Mouse (Mus musculus): ENCODE data around the gene Zscan21. TPM values are rescaled to one million over a fixed set of nuclear protein-coding genes. Genes with fewer than 3 reads are reported as not detected.
"Not testable (repeated sequence)": the region's sequence is repeated elsewhere in the genome, so short reads cannot be mapped to it uniquely, and the experiment has no call there.

Zscan21 gene
- 18.0 and 21.2 TPM in 2 replicates for polyA plus RNA-seq (2012; rRNA removed)

DNA sequence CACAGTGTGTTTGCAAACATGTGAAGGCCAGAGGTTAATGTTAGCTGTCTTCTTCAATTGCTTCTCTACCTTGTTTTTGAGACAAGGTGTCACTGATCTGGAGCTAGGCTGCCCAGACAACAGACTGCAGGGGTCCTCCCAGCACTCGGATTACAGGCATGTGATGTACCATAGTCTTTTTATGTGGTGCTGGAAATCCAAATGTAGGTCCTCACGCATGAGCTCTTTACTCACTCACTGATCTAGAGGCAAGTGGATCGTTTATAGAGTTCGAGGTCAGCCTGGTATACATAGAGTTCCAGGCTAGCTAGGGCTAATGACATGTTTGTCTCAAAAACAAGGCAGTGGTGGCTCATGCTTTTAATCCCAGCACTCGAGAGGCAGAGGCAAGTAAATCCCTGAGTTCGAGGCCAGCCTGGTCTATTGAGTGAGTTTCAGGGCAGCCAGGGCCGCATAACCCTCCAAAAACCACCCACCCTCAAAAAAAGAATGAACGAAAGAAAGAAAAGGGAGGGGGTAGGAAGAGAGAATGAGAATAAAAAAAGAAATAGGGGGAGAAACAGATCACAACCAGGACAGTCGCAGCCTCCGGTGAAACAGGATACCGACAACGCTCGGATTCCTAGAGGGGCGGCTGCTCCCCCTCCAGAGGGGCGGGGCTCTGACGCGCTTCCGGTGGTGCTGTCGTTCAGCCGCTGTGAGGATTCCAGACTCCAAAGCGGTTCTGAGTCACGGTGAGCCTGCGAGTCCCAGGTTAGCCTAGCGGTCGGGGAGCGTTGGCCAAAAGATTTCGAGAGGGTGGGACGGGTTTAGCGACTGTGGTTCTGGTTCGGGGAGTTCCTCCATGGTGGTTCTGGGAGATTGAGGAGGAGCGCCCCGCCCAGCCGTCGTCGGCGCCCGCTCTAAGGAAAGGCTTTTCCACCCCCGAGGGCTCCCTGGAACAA is at the start of gene Zscan21:
Gene Zscan21 (plus strand): TSS at position 649 of the 944 bp plus-strand sequence.
- DNase-seq (ENCODE audit: extremely low spot score in 1 of 2, low spot score in 1 of 2): peak; percentile 76 to 86

- no peak for DNase-seq (ENCODE audit: extremely low spot score in 1 of 2, low spot score in 1 of 2)
Observed at GRCm38 (mm10) chr5:138073803-138074202, 42.9 kb upstream of the Zscan21 start.

DNA sequence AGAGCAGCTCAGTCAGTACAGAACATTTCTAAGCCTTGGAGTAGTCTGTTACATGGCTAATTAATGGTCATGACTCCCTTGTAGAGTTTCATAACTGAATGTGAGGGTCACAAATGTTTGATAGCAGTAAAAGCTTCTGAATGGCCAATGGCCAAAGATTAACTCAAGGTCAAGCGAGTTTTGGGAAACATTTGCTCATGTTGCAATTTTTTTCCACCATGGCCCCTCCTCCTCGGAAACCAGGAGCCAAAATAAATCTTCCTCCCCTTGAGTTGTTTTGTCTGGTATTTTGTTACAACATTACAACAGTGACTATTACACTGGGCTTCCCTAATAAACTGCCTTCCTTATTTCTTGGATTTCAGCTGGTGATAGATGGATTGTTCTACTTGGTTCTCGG is 41.0 kb upstream of the Zscan21 start:
- DNase-seq (ENCODE audit: extremely low spot score in 1 of 2, low spot score in 1 of 2): no peak

- DNase-seq (ENCODE audit: extremely low spot score in 1 of 2, low spot score in 1 of 2): no peak
Observed at GRCm38 (mm10) chr5:138076148-138076547, 40.6 kb upstream of the Zscan21 start.

GRCm38 (mm10) chr5:138080456-138080855 is 36.2 kb upstream of the Zscan21 start:
- no peak for DNase-seq (ENCODE audit: extremely low spot score in 1 of 2, low spot score in 1 of 2)

- no peak for DNase-seq (ENCODE audit: extremely low spot score in 1 of 2, low spot score in 1 of 2)
Observed at GRCm38 (mm10) chr5:138081446-138081845, 35.3 kb upstream of the Zscan21 start.

- DNase-seq (ENCODE audit: extremely low spot score in 1 of 2, low spot score in 1 of 2): no peak
Observed at GRCm38 (mm10) chr5:138083318-138083900, 33.3 kb upstream of the Zscan21 start.

DNA sequence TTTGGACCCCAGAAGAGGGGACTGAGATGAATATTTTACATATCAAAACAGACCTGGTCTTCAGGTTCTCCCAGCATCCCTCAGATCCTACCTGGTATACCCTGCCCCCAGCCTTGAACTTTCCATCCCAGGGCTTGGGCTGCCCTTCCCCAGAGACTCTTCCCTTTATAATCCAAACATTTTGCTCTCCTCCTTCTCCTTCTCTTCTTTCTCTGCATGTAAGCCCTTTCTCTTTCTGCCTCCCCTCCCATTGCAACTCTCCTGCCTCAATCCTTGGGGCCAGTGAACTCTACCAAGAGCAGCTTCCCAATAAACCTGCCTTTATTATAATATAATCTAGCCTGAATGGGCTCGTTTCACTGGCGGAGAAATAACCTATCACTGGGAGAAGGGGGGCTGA is 32.8 kb upstream of the Zscan21 start:
- DNase-seq (ENCODE audit: extremely low spot score in 1 of 2, low spot score in 1 of 2): no peak

GRCm38 (mm10) chr5:138084507-138084906 is 32.2 kb upstream of the Zscan21 start:
- no peak for DNase-seq (ENCODE audit: extremely low spot score in 1 of 2, low spot score in 1 of 2)

GRCm38 (mm10) chr5:138084996-138085395 is 31.7 kb upstream of the Zscan21 start, which contains the start of gene Zkscan1:
Gene Zkscan1, plus strand, starts transcription at chr5:138085084.
- DNase-seq (ENCODE audit: extremely low spot score in 1 of 2, low spot score in 1 of 2): peak; percentile 63 to 86

DNA sequence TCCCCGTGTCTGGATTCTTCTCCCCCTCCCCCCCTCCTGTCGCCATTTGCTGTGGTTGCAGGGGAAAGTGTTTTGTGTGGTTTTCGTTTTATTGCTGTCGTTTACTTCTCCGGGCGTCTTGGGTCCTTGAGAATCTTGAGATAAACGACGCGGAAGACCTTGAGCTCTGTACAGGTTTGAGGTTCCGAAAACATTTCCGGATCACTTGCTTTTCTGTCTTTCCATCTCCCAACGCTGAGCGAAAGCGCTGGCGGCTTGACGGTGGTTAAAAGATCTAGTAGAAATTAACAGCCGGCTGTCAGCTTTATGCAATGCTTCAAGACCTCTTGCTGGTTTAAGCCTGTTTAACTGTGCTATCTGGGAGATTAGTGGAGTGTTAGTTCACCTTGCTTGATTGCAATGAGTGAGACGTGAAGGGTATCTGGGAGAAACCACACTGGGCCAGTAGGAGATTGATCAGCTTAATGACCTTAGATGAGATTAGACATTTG is 31.2 kb upstream of the Zscan21 start:
- DNase-seq (ENCODE audit: extremely low spot score in 1 of 2, low spot score in 1 of 2): peak in 1 of 2 experiments; percentile 34

- no peak for DNase-seq (ENCODE audit: extremely low spot score in 1 of 2, low spot score in 1 of 2)
Observed at GRCm38 (mm10) chr5:138086842-138087241, 29.9 kb upstream of the Zscan21 start.

GRCm38 (mm10) chr5:138088366-138088765 is 28.3 kb upstream of the Zscan21 start:
- no peak for DNase-seq (ENCODE audit: extremely low spot score in 1 of 2, low spot score in 1 of 2)

- DNase-seq (ENCODE audit: extremely low spot score in 1 of 2, low spot score in 1 of 2): no peak
Observed at GRCm38 (mm10) chr5:138089108-138089551, 27.6 kb upstream of the Zscan21 start.

DNA sequence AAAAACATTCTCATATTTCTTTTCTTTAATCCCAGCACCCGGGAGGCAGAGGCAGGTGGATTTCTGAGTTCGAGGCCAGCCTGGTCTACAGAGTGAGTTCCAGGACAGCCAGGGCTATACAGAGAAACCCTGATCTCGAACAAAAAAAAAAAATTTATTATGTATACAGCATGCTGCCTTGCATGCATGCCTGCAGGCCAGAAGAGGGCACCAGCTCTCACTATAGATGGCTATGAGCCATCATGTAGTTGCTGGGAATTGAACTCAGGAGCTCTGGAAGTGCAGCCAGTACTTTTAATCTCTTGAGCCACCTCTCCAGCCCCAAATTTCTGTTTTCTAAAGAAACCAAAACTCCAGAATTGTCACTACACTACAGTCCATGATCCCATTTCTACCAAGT is 26.4 kb upstream of the Zscan21 start:
- no peak for DNase-seq (ENCODE audit: extremely low spot score in 1 of 2, low spot score in 1 of 2)

- DNase-seq (ENCODE audit: extremely low spot score in 1 of 2, low spot score in 1 of 2): no peak
Observed at GRCm38 (mm10) chr5:138090737-138091136, 26.0 kb upstream of the Zscan21 start.

GRCm38 (mm10) chr5:138092771-138093170 is 23.9 kb upstream of the Zscan21 start:
- DNase-seq (ENCODE audit: extremely low spot score in 1 of 2, low spot score in 1 of 2): no peak

DNA sequence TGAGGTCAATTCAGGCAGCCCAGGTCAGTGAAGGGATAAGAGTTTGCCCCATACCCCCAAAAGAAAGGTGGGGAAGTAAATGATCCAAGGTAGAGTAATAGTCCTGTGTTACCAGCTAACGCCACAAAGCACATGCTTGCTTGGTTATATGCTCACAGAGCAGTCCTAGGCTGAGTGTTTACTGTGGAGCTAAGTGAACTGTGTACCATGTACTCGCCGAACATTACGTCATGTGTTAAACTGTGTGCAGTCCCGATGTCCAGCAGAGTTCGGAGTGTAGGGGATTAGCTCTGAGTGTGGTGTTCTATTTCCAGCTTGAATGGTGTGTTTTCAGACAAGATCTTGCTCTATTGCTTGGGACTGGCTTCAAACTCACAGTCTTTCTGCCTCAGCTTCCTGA is 22.2 kb upstream of the Zscan21 start:
- no peak for DNase-seq (ENCODE audit: extremely low spot score in 1 of 2, low spot score in 1 of 2)

GRCm38 (mm10) chr5:138104976-138105375 is 11.7 kb upstream of the Zscan21 start:
- DNase-seq (ENCODE audit: extremely low spot score in 1 of 2, low spot score in 1 of 2): no peak

- no peak for DNase-seq (ENCODE audit: extremely low spot score in 1 of 2, low spot score in 1 of 2)
Observed at GRCm38 (mm10) chr5:138107130-138107529, 9.6 kb upstream of the Zscan21 start.

DNA sequence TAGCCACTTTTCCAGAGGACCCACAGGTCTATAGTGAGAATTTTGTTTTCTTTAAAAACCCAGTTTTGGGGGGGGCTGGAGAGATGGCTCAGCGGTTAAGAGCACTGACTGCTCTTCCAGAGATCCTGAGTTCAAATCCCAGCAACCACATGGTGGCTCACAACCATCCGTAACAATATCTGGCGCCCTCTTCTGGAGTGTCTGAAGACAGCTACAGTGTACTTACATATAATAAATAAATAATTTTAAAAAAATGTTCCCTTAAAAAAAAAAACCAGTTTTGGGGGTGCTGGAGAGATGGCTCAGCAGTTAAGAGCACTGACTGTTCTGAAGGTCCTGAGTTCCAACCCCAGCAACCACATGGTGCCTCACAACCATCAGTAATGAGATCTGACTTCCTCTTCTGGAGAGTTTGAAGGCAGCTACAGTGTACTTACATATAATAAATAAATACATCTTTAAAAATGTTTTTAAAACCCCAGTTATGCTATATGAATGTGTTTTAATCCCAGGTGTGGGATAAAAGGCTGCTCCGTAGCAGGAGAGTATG is 6.8 kb upstream of the Zscan21 start:
- not testable (repeated sequence) for DNase-seq (ENCODE audit: extremely low spot score in 1 of 2, low spot score in 1 of 2)
